Mouse (Mus musculus) stomach, embryonic 14.5 days (tissue): ENCODE data around the gene Dlgap1. TPM values are rescaled to one million over a fixed set of nuclear protein-coding genes. Genes with fewer than 3 reads are reported as not detected.

ENCODE experiments used
- ATAC-seq: fragments of 200-750 bp; cut with Nextera tagmentation; 2 replicates; pipeline ENCODE4 v1.8.0; 2017; ENCODE audit warnings: low read depth, moderate TSS enrichment; ENCODE audit not compliant: insufficient number of reproducible peaks, insufficient read depth, low FRiP score
- H3K27ac ChIP-seq: fragments of 300-500 bp; sonication (generic); 2 replicates; pipeline ENCODE4 v1.5.1; 2014; ENCODE audit warnings: mild to moderate bottlenecking, low read length, moderate library complexity, mixed read lengths
- H3K27me3 ChIP-seq: fragments of 300-500 bp; sonication (generic); 2 replicates; pipeline ENCODE4 v1.6.1; 2014; ENCODE audit warnings: low read length, control low read depth, mixed read lengths; ENCODE audit not compliant: control insufficient read depth, insufficient read depth
- H3K36me3 ChIP-seq: fragments of 300-500 bp; sonication (generic); 2 replicates; pipeline ENCODE4 v1.6.1; 2014; ENCODE audit warnings: mild to moderate bottlenecking, control low read depth, low read length, moderate library complexity, mixed read lengths; ENCODE audit not compliant: control insufficient read depth, insufficient read depth
- H3K4me1 ChIP-seq: fragments of 300-500 bp; sonication (generic); 2 replicates; pipeline ENCODE4 v1.6.1; 2014; ENCODE audit warnings: low read length, control low read depth, mixed read lengths; ENCODE audit not compliant: control insufficient read depth, insufficient read depth
- H3K4me2 ChIP-seq: fragments of 300-500 bp; sonication (generic); replicated peaks from 2 replicates; pipeline ENCODE4 v1.6.1; 2014; ENCODE audit warnings: low read depth, low read length, control low read depth
- H3K4me3 ChIP-seq: fragments of 300-500 bp; sonication (generic); 2 replicates; pipeline ENCODE4 v1.5.1; 2014; ENCODE audit warnings: low read depth, low read length, control low read depth
- H3K9ac ChIP-seq: fragments of 300-500 bp; sonication (generic); replicated peaks from 2 replicates; pipeline ENCODE4 v1.6.1; 2014; ENCODE audit warnings: low read depth, mild to moderate bottlenecking, control low read depth, low read length, moderate library complexity, mixed read lengths
- H3K9me3 ChIP-seq: fragments of 300-500 bp; sonication (generic); 2 replicates; pipeline ENCODE4 v1.6.1; 2016; ENCODE audit warnings: low read depth, low read length, control low read depth; ENCODE audit not compliant: control insufficient read depth
- WGBS: fragments of 180-500 bp; shearing (Covaris S2); extraction: QIAGEN DNeasy Blood & Tissue Kit; methylation state at CpG from one replicate; pipeline ENCODE4 v1.1.7; 2014; 5-methylcytosine and 5-hydroxymethylcytosine counted together
- polyA plus RNA-seq: library from polyadenylated mRNA; unstranded; fragments of >200 nt; fragmentation: Nextera tagmentation; extraction: Ambion mirVana; gene quantifications from 2 replicates; pipeline ENCODE4 v1.2.1, GENCODE M21; 2014

Gene Dlgap1
- polyA plus RNA-seq, 1 experiment from 2014 or later: 3.8 TPM

- Histone ChIP-seq H3K4me3 (no peak overlapping the region), H3K27ac (no peak overlapping the region), H3K27me3 (no peaks in the 10 kb centered on the region), H3K36me3 (no peaks in the 10 kb centered on the region), H3K9me3 (no peaks in the 10 kb centered on the region), H3K9ac (no peak overlapping the region), H3K4me2 (no peak overlapping the region), H3K4me1 (no peaks in the 10 kb centered on the region)
- ATAC-seq: no peak
- 75% methylated on average over 6 of the region's 6 CpGs for WGBS
Observed at GRCm38 (mm10) chr17:70590506-70590905, 621.6 kb downstream of the Dlgap1 start.

GRCm38 (mm10) chr17:70594277-70594676, 625.4 kb downstream of the Dlgap1 start:
- H3K27ac ChIP-seq: no peak overlapping the region
- H3K4me2 ChIP-seq: no peak overlapping the region
- H3K27me3 ChIP-seq: no peaks in the 10 kb centered on the region
- 48% methylated on average over 1 of the region's 1 CpGs for WGBS
- H3K36me3 ChIP-seq: no peaks in the 10 kb centered on the region
- H3K9ac ChIP-seq: no peak overlapping the region
- H3K4me1 ChIP-seq: no peaks in the 10 kb centered on the region
- no peaks in the 10 kb centered on the region for H3K9me3 ChIP-seq
- H3K4me3 ChIP-seq: no peak overlapping the region
- ATAC-seq: no peak

- Histone ChIP-seq H3K9ac (no peak overlapping the region), H3K4me2 (no peak overlapping the region), H3K27me3 (no peaks in the 10 kb centered on the region), H3K27ac (no peak overlapping the region), H3K4me3 (no peak overlapping the region), H3K4me1 (no peaks in the 10 kb centered on the region), H3K36me3 (no peaks in the 10 kb centered on the region), H3K9me3 (no peaks in the 10 kb centered on the region)
- ATAC-seq: no peak
- 93% methylated on average over 2 of the region's 2 CpGs for WGBS
Observed at GRCm38 (mm10) chr17:70596326-70596725, 627.5 kb downstream of the Dlgap1 start.

GRCm38 (mm10) chr17:70600462-70600861, 631.6 kb downstream of the Dlgap1 start:
- no peaks in the 10 kb centered on the region for H3K36me3 ChIP-seq
- no peak overlapping the region for H3K4me3 ChIP-seq
- H3K4me2 ChIP-seq: no peak overlapping the region
- no peak overlapping the region for H3K27ac ChIP-seq
- no peaks in the 10 kb centered on the region for H3K27me3 ChIP-seq
- no peak overlapping the region for H3K9ac ChIP-seq
- ATAC-seq: no peak
- H3K4me1 ChIP-seq: no peaks in the 10 kb centered on the region
- WGBS: 78% methylated on average over 6 of the region's 6 CpGs
- no peaks in the 10 kb centered on the region for H3K9me3 ChIP-seq

- H3K4me1 ChIP-seq: no peaks in the 10 kb centered on the region
- no peak overlapping the region for H3K4me3 ChIP-seq
- H3K4me2 ChIP-seq: no peak overlapping the region
- 83% methylated on average over 7 of the region's 7 CpGs for WGBS
- no peak for ATAC-seq
- H3K27ac ChIP-seq: no peak overlapping the region
- no peaks in the 10 kb centered on the region for H3K27me3 ChIP-seq
- H3K36me3 ChIP-seq: no peaks in the 10 kb centered on the region
- no peak overlapping the region for H3K9ac ChIP-seq
- H3K9me3 ChIP-seq: no peaks in the 10 kb centered on the region
Observed at GRCm38 (mm10) chr17:70602051-70602450, 633.2 kb downstream of the Dlgap1 start.

GRCm38 (mm10) chr17:70605659-70606058, 636.8 kb downstream of the Dlgap1 start:
- no peak overlapping the region for H3K27ac ChIP-seq
- no peaks in the 10 kb centered on the region for H3K4me1 ChIP-seq
- H3K9ac ChIP-seq: no peak overlapping the region
- no peaks in the 10 kb centered on the region for H3K9me3 ChIP-seq
- ATAC-seq: no peak
- no peak overlapping the region for H3K4me2 ChIP-seq
- 76% methylated on average over 5 of the region's 5 CpGs for WGBS
- H3K36me3 ChIP-seq: no peaks in the 10 kb centered on the region
- no peak overlapping the region for H3K4me3 ChIP-seq
- no peaks in the 10 kb centered on the region for H3K27me3 ChIP-seq

GRCm38 (mm10) chr17:70612171-70612570, 643.3 kb downstream of the Dlgap1 start:
- Histone ChIP-seq H3K9ac (no peak overlapping the region), H3K4me1 (no peaks in the 10 kb centered on the region), H3K4me3 (no peak overlapping the region), H3K36me3 (no peaks in the 10 kb centered on the region), H3K27ac (no peak overlapping the region), H3K4me2 (no peak overlapping the region), H3K9me3 (no peaks in the 10 kb centered on the region), H3K27me3 (no peaks in the 10 kb centered on the region)
- ATAC-seq: no peak
- WGBS: 83% methylated on average over 6 of the region's 6 CpGs

GRCm38 (mm10) chr17:70613897-70614296, 645.0 kb downstream of the Dlgap1 start:
- 82% methylated on average over 7 of the region's 7 CpGs for WGBS
- H3K9ac ChIP-seq: no peak overlapping the region
- peak; percentile 56; the same call in 1 of the 2 replicates for ATAC-seq

GRCm38 (mm10) chr17:70614407-70615060, 645.7 kb downstream of the Dlgap1 start:
- Histone ChIP-seq H3K4me1 (no peaks in the 10 kb centered on the region), H3K36me3 (no peaks in the 10 kb centered on the region), H3K9ac (no peak overlapping the region), H3K4me2 (no peak overlapping the region), H3K27ac (no peak overlapping the region), H3K9me3 (no peaks in the 10 kb centered on the region), H3K27me3 (no peaks in the 10 kb centered on the region), H3K4me3 (no peak overlapping the region)
- WGBS: 69% methylated on average over 5 of the region's 5 CpGs
- no peak for ATAC-seq

More at GRCm38 (mm10) chr17:70613897-70614296, 645.0 kb downstream of the Dlgap1 start:
- H3K27ac ChIP-seq: no peak overlapping the region
- no peaks in the 10 kb centered on the region for H3K27me3 ChIP-seq
- no peaks in the 10 kb centered on the region for H3K36me3 ChIP-seq
- no peak overlapping the region for H3K4me3 ChIP-seq
- H3K4me1 ChIP-seq: no peaks in the 10 kb centered on the region
- no peaks in the 10 kb centered on the region for H3K9me3 ChIP-seq
- H3K4me2 ChIP-seq: no peak overlapping the region
